Mouse (Mus musculus) cerebellum, adult 9-10 months (tissue): ENCODE results near the gene 4930507D05Rik.
"Not testable (repeated sequence)": the region's sequence is repeated elsewhere in the genome, so short reads cannot be mapped to it uniquely, and the experiment has no call there.

ENCODE experiments used
- DNase-seq: peaks from one replicate; pipeline ENCODE4 v3.0.0; 2022

The 4930507D05Rik gene

GRCm38 (mm10) chr10:62481108-62481852 lies 32.0 kb downstream of the 4930507D05Rik start:
- no peak for DNase-seq

GRCm38 (mm10) chr10:62485878-62486582 lies 36.7 kb downstream of the 4930507D05Rik start:
- DNase-seq, result no peak

GRCm38 (mm10) chr10:62486618-62487415 lies 37.5 kb downstream of the 4930507D05Rik start, which contains the start of gene Vps26a:
Gene Vps26a (minus strand): TSS chr10:62486805.
- peak; percentile 99 for DNase-seq

GRCm38 (mm10) chr10:62488266-62488665 lies 39.0 kb downstream of the 4930507D05Rik start:
- DNase-seq, result peak; percentile 73

- not testable (repeated sequence) for DNase-seq
These were observed 42.4 kb downstream of the 4930507D05Rik start for GRCm38 (mm10) chr10:62491681-62492080.

GRCm38 (mm10) chr10:62500088-62500915 lies 51.0 kb downstream of the 4930507D05Rik start:
- DNase-seq, result peak; percentile 74
